Mouse (Mus musculus): ENCODE results near the gene Slc24a1.
"Not testable (repeated sequence)": the region's sequence is repeated elsewhere in the genome, so short reads cannot be mapped to it uniquely, and the experiment has no call there.

The Slc24a1 gene

GRCm38 (mm10) chr9:64951161-64951657 is at the start of gene Slc24a1:
Slc24a1 (minus strand) TSS chr9:64951607.
- no peak for DNase-seq (ENCODE audit: extremely low spot score)

DNA sequence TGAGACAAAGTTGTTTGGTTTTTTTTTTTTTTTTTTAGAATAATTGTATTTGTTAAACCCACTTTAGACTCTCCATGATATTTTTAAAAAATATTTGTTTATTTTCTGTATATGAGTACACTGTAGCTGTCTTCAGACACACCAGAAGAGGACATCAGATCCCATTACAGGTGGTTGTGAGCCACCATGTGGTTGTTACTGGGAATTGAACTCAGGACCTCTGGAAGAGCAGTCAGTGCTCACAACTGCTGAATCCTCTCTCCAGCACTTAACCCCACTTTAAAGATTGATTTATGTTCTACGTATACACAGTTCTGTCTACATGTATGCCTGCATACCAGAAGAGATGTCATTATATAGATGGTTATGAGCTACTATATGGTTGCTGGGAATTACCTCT is 44.1 kb upstream of the Slc24a1 start:
- DNase-seq (ENCODE audit: extremely low spot score): not testable (repeated sequence)

DNA sequence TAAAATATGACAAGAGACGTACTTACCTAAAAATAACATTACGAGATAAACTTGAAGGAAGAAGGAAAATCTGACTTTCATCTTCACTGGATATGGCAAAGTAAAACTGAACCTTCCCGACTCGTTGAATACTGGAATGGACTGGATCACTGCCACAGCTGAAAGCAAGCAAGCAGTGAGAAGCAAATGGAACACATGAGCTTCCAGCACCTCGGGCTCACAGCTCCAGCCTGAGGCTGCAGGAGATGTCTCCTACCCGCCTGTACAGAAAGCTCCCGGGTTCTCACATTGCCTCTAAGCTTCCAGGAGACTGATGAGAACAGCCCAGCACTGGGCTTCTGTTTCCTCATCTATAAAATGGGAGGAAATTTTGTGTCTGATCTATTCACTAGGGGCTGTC is 38.9 kb upstream of the Slc24a1 start:
- DNase-seq (ENCODE audit: extremely low spot score): no peak

DNA sequence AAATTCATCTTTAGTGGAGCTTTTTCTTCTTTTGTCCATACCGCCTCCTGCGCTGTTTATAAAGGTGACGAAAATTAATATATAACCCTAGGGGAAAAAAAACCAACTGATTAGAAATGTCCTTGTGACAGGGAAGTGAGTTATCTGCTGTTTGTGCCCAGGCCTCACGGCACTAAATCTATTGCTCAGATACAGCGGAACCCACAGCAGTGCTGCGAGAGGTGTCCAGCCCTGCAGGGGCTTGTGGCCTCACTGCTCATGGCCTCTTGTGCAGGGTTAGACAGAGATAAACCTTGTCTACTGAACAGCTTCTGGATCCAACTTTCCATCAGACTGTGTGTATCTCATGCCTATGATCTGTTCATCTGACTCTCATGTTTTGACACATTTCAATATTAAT is 37.0 kb upstream of the Slc24a1 start:
- DNase-seq (ENCODE audit: extremely low spot score): no peak

- DNase-seq (ENCODE audit: extremely low spot score): no peak
Measured at GRCm38 (mm10) chr9:64987651-64988050, 36.2 kb upstream of the Slc24a1 start.

GRCm38 (mm10) chr9:64985807-64986206 is 34.4 kb upstream of the Slc24a1 start:
- DNase-seq (ENCODE audit: extremely low spot score): no peak

GRCm38 (mm10) chr9:64985037-64985794 is 33.8 kb upstream of the Slc24a1 start:
- DNase-seq (ENCODE audit: extremely low spot score): peak; percentile 1

DNA sequence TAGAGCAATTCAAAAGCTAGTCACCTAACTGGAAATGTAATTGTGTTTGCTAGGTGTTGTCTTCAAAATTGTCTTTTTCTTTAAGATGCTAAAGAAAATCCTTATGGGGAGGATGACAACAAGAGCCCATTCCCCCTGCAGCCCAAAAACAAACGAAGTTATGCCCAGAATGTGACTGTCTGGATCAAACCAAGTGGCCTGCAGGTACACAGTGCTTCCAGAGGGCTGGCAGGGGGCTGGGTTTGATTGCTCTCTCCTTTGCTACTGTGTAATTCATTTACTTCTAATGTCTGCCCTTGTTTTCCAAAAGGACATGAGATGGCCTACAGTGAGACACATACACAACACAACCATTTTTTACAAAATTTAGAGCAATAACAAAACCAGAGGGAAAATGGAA is 30.5 kb upstream of the Slc24a1 start:
- no peak for DNase-seq (ENCODE audit: extremely low spot score)

DNA sequence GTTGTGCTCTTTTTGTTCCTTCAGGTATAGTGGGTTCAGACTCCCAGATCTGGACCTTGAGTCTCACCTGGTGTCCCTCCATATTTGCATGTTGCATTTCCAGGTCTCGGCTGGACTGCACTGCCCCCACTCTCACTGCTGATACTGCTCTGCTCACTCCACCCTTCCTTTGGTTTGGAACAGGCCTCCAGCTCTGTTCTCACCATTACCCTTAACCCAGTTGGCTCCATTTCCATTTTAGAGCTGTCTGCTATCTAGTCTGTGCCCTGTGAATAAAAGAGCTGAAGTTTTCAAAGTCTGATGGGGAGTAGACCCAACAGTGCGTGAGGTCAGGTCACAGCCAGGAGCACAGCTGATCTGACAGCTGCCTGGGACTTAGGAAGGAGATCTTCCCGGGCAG is 29.1 kb upstream of the Slc24a1 start:
- no peak for DNase-seq (ENCODE audit: extremely low spot score)

DNA sequence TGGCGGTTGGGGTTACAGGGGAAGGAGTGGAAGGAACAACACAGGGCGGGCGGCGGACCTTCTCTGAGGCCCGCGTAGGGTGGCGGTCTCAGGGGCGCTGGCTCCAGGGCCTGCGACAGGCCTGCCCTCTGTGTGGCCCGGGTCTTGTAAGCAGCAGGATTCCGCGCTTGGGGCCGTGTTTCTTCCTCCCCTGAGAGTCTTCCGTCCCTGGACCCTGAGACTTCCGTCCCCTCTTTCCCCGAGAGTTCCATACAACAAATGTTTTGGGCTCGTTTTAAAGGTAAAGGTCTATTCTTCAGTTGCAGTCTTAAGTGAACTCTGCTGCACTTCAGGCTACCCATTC is 9.5 kb upstream of the Slc24a1 start:
- no peak for DNase-seq (ENCODE audit: extremely low spot score)

DNA sequence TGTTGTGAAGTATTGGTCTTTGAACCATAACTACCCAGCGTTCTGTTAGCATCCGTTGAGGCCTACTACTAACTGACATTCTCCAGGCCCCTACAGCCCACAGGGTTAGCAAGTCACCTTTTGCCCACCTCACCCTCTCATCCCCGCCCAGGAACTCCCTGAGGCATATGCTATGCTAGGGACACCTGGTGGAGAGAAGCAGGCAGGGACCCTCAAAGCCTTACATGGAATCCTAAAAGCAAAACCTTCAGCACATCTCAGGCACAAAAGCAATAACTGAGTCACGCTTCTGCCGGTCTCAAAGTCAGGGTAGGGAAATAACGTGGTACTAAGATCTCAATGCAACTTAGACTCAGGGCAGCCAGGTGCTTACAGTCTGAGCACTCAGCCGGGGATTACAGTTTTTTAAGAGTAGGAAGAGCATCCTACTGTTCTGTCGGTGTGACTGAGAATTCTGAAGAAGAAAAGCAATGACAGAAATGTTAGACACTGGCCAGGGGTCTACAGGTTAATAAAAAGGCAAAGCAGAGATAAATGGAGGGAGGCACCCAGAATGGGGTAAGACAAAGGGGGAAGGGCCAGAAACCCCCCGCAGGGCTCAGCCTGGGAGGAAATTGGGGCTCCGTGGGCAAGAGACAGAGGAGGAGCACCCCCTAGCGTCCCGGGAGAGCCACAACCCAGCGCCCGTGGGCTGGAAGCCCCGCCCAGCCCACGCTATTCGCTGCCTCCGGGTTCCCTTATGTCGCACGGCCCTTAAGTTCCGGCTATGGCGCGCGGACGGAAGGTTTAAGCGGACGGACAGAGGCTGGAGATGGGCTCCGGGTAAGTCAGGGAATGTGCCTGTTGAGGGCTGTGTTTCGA is 8.9 kb upstream of the Slc24a1 start, which contains the start of gene Ints14:
TSS of gene Ints14 (plus strand) at position 789 of the 861 bp plus-strand sequence.
- DNase-seq (ENCODE audit: extremely low spot score): peak; percentile 99

GRCm38 (mm10) chr9:64957276-64957675 is 5.9 kb upstream of the Slc24a1 start:
- DNase-seq (ENCODE audit: extremely low spot score): no peak

- peak; percentile 31 for DNase-seq (ENCODE audit: extremely low spot score)
Measured at GRCm38 (mm10) chr9:64956337-64956736, 4.9 kb upstream of the Slc24a1 start.

GRCm38 (mm10) chr9:64953190-64953589 is 1.8 kb upstream of the Slc24a1 start:
- DNase-seq (ENCODE audit: extremely low spot score): no peak

- no peak for DNase-seq (ENCODE audit: extremely low spot score)
Measured at GRCm38 (mm10) chr9:64952055-64952454, 648 bp upstream of the Slc24a1 start.

GRCm38 (mm10) chr9:64947483-64948095 is 3.8 kb downstream of the Slc24a1 start:
- no peak for DNase-seq (ENCODE audit: extremely low spot score)

DNA sequence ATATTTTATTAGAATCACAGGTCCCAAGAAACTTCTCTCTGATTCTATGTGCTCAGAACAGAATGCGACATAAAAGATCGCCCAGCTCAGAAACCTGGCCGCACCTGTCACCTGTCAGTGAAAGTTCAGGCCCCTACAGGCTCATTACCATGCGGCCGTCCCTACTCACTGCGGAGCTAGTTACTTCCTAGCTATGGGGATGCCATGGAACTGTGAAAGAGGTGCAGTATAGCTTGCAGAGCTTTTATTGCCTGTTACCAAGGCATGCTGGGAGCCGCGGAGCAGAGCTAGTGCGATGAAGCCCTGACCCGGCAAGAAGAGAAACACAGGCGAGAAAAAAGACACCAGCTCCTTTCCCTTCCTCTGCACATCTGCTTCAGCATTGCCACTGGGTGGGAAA is 7.4 kb downstream of the Slc24a1 start:
- no peak for DNase-seq (ENCODE audit: extremely low spot score)

DNA sequence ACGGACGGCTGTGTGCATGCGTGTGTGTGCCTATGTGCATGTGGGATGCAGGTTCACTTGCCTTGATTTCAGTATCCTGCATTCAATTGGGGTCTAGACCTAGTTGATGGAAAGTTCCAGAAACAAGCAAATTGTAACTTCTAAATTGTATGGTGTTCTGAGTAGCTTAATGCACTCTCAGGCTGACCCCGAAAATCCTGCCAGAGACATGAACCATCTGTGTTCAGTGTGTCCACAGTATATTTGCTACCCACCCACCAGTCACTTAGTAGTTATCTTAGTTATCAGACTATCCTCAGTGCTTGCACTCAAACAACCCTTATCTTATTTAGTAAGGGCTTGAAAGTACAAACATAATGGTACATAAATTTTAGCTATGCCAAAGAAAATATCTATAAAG is 9.8 kb downstream of the Slc24a1 start:
- no peak for DNase-seq (ENCODE audit: extremely low spot score)

GRCm38 (mm10) chr9:64940731-64941346 is 10.6 kb downstream of the Slc24a1 start:
- DNase-seq (ENCODE audit: extremely low spot score): no peak

DNA sequence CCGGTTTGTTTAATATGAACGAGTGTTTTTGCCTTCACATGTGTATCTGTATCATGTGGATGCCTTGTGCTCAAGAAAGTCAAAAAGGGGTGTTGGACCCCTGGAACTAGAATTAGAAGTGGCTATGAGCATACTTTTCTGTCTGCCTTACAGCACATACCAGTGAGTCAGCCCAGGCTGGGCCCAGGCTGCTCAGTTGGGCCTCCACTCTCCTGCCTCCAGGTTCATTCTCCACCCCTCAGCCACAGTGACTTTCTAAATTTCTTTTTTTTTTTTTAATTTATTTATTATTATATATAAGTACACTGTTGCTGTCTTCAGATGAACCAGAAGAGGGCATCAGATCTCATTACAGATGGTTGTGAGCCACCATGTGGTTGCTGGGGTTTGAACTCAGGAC is 11.6 kb downstream of the Slc24a1 start:
- DNase-seq (ENCODE audit: extremely low spot score): no peak

- no peak for DNase-seq (ENCODE audit: extremely low spot score)
Measured at GRCm38 (mm10) chr9:64939281-64939680, 12.1 kb downstream of the Slc24a1 start.

DNA sequence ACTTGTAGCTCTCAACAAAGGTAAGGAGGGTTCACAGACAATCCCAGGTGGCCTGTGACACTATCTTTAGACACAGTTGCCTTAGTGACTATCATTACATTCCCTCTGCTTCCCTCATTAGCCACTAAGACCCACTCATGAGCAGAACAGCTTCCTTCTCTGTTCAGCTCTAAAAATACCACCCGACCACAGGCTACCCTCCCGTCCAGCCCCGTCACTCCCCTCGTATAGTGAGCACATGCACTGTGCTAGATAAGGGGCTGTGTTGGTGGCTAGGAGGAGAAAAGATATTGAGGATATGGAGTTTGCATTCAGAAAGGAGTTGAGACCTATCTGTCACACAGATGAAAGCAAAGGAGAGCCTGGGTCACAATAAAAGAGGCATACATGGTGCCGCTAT is 12.9 kb downstream of the Slc24a1 start:
- no peak for DNase-seq (ENCODE audit: extremely low spot score)

All from embryo, embryonic 9.5 days (tissue).